Mouse (Mus musculus) testis, adult 2 months (tissue): ENCODE results near the gene Fat3. TPM values are rescaled to one million over a fixed set of nuclear protein-coding genes. Genes with fewer than 3 reads are reported as not detected.

Experiments
- H3K27ac ChIP-seq: fragments of 200-500 bp; 2 replicates; pipeline ENCODE4 v1.5.1; 2012; ENCODE audit warnings: low read depth, low read length; ENCODE audit not compliant: control insufficient read depth, insufficient read depth
- H3K27me3 ChIP-seq: fragments of 200-500 bp; 2 replicates; pipeline ENCODE4 v1.6.1; 2012; ENCODE audit warnings: mild to moderate bottlenecking, low read length, moderate library complexity; ENCODE audit not compliant: control insufficient read depth, insufficient read depth
- H3K36me3 ChIP-seq: fragments of 200-500 bp; 2 replicates; pipeline ENCODE4 v1.6.1; 2012; ENCODE audit warnings: mild to moderate bottlenecking, low read length; ENCODE audit not compliant: control insufficient read depth, insufficient read depth
- H3K4me1 ChIP-seq: fragments of 200-500 bp; 2 replicates; pipeline ENCODE4 v1.6.1; 2012; ENCODE audit warnings: low read length; ENCODE audit not compliant: control insufficient read depth, insufficient read depth
- H3K4me3 ChIP-seq: fragments of 200-500 bp; 2 replicates; pipeline ENCODE4 v1.5.1; 2012; ENCODE audit warnings: low read depth, mild to moderate bottlenecking, low read length, moderate library complexity, mixed read lengths; ENCODE audit not compliant: control insufficient read depth
- CTCF ChIP-seq: fragments of 200-500 bp; IDR thresholded peaks from 2 replicates; pipeline ENCODE4 v1.5.1; 2012; ENCODE audit warnings: low read depth, mild to moderate bottlenecking, inconsistent platforms, low read length, moderate library complexity; ENCODE audit not compliant: control insufficient read depth, insufficient read depth, insufficient replicate concordance
- POLR2A ChIP-seq: fragments of 200-500 bp; IDR thresholded peaks from 2 replicates; pipeline ENCODE4 v1.6.1; 2012; ENCODE audit warnings: low read depth, mild to moderate bottlenecking, inconsistent platforms, low read length, moderate library complexity; ENCODE audit not compliant: control insufficient read depth
- polyA plus RNA-seq: library from polyadenylated mRNA; depleted of rRNA; stranded (reverse); fragments of >200 nt; gene quantifications from 2 replicates; pipeline ENCODE4 v1.2.3, GENCODE M21; 2012

The Fat3 gene
- polyA plus RNA-seq, 1 experiment, result 1.7 TPM

GRCm38 (mm10) chr9:15920271-15920670 is 580.8 kb downstream of the Fat3 start:
- H3K4me3 ChIP-seq, result no peak overlapping the region
- TF ChIP-seq POLR2A (no peak), CTCF (no peak)
- no peaks in the 10 kb centered on the region for H3K27me3 ChIP-seq
- H3K27ac ChIP-seq, result no peak overlapping the region
- H3K36me3 ChIP-seq, result no peaks in the 10 kb centered on the region
- H3K4me1 ChIP-seq, result no peaks in the 10 kb centered on the region

GRCm38 (mm10) chr9:15919373-15920005 is 581.6 kb downstream of the Fat3 start:
- TF ChIP-seq POLR2A, result no peak
- TF ChIP-seq CTCF, result no peak
- Histone ChIP-seq H3K27ac (no peak overlapping the region), H3K4me1 (no peaks in the 10 kb centered on the region), H3K4me3 (no peak overlapping the region), H3K27me3 (no peaks in the 10 kb centered on the region), H3K36me3 (no peaks in the 10 kb centered on the region)

GRCm38 (mm10) chr9:15916600-15916999 is 584.5 kb downstream of the Fat3 start:
- H3K4me1 ChIP-seq, result no peaks in the 10 kb centered on the region

GRCm38 (mm10) chr9:15912735-15913134 is 588.4 kb downstream of the Fat3 start:
- Histone ChIP-seq H3K27ac (no peak overlapping the region), H3K36me3 (no peaks in the 10 kb centered on the region), H3K4me1 (no peaks in the 10 kb centered on the region), H3K4me3 (no peak overlapping the region), H3K27me3 (no peaks in the 10 kb centered on the region)
- no peak for TF ChIP-seq POLR2A
- TF ChIP-seq CTCF, result no peak

More at GRCm38 (mm10) chr9:15916600-15916999, 584.5 kb downstream of the Fat3 start:
- TF ChIP-seq POLR2A (no peak), CTCF (no peak)
- Histone ChIP-seq H3K27me3 (no peaks in the 10 kb centered on the region), H3K27ac (no peak overlapping the region), H3K4me3 (no peak overlapping the region), H3K36me3 (no peaks in the 10 kb centered on the region)

- H3K4me1 ChIP-seq, result no peaks in the 10 kb centered on the region
- no peak overlapping the region for H3K27ac ChIP-seq
- no peak for TF ChIP-seq CTCF
- no peaks in the 10 kb centered on the region for H3K27me3 ChIP-seq
- no peaks in the 10 kb centered on the region for H3K36me3 ChIP-seq
- H3K4me3 ChIP-seq, result no peak overlapping the region
Observed at GRCm38 (mm10) chr9:15909397-15910113, 591.5 kb downstream of the Fat3 start.

GRCm38 (mm10) chr9:15903948-15904750 is 596.9 kb downstream of the Fat3 start:
- TF ChIP-seq POLR2A (no peak), CTCF (no peak)
- Histone ChIP-seq H3K36me3 (no peaks in the 10 kb centered on the region), H3K27ac (no peak overlapping the region), H3K4me3 (no peak overlapping the region), H3K27me3 (no peaks in the 10 kb centered on the region), H3K4me1 (no peaks in the 10 kb centered on the region)

GRCm38 (mm10) chr9:15898112-15898511 is 603.0 kb downstream of the Fat3 start:
- no peaks in the 10 kb centered on the region for H3K27me3 ChIP-seq
- no peaks in the 10 kb centered on the region for H3K36me3 ChIP-seq
- H3K27ac ChIP-seq, result no peak overlapping the region
- no peak overlapping the region for H3K4me3 ChIP-seq
- no peak for TF ChIP-seq POLR2A
- TF ChIP-seq CTCF, result no peak
- no peaks in the 10 kb centered on the region for H3K4me1 ChIP-seq
